Mouse (Mus musculus) limb, embryonic 14.5 days (tissue): ENCODE data around the gene Ets1. TPM values are rescaled to one million over a fixed set of nuclear protein-coding genes. Genes with fewer than 3 reads are reported as not detected.
A peak's percentile ranks its signal among the peaks of the same experiment; 100 is the strongest.

Source experiments
- ATAC-seq: fragments of 200-750 bp; cut with Nextera tagmentation; 2 replicates; pipeline ENCODE4 v1.8.0; 2017; ENCODE audit warnings: low read depth, moderate number of reproducible peaks, moderate TSS enrichment; ENCODE audit not compliant: low FRiP score
- DNase-seq: peaks from one replicate; pipeline ENCODE4 v3.0.0-alpha.2; 2015; ENCODE audit warnings: low spot score
- H3K27ac ChIP-seq: fragments of 300-500 bp; sonication (generic); replicated peaks from 2 replicates; pipeline ENCODE4 v1.5.1; 2014; ENCODE audit warnings: low read depth, mild to moderate bottlenecking, low read length, moderate library complexity, mixed read lengths
- H3K27me3 ChIP-seq: fragments of 300-500 bp; sonication (generic); 2 replicates; pipeline ENCODE4 v1.6.1; 2014; ENCODE audit warnings: low read length, mixed read lengths; ENCODE audit not compliant: control insufficient read depth, insufficient read depth
- H3K36me3 ChIP-seq: fragments of 300-500 bp; sonication (generic); 2 replicates; pipeline ENCODE4 v1.6.1; 2014; ENCODE audit warnings: mild to moderate bottlenecking, low read length, moderate library complexity, mixed read lengths; ENCODE audit not compliant: control insufficient read depth, insufficient read depth
- H3K4me1 ChIP-seq: fragments of 300-500 bp; sonication (generic); 2 replicates; pipeline ENCODE4 v1.6.1; 2014; ENCODE audit warnings: antibody characterized with exemption, low read length, mixed read lengths; ENCODE audit not compliant: control insufficient read depth, insufficient read depth
- H3K4me2 ChIP-seq: fragments of 300-500 bp; sonication (generic); replicated peaks from 2 replicates; pipeline ENCODE4 v1.6.1; 2014; ENCODE audit warnings: low read depth, mild to moderate bottlenecking, low read length, moderate library complexity; ENCODE audit not compliant: severe bottlenecking
- H3K4me3 ChIP-seq: fragments of 300-500 bp; sonication (generic); replicated peaks from 2 replicates; pipeline ENCODE4 v1.5.1; 2014; ENCODE audit warnings: low read length
- H3K9ac ChIP-seq: fragments of 300-500 bp; sonication (generic); 2 replicates; pipeline ENCODE4 v1.6.1; 2014; ENCODE audit warnings: mild to moderate bottlenecking, low read depth, low read length, moderate library complexity; ENCODE audit not compliant: severe bottlenecking
- H3K9me3 ChIP-seq: fragments of 300-500 bp; sonication (generic); 2 replicates; pipeline ENCODE4 v1.6.1; 2016; ENCODE audit warnings: low read length; ENCODE audit not compliant: control insufficient read depth
- POLR2A ChIP-seq: fragments of 200-500 bp; IDR thresholded peaks from 2 replicates; pipeline ENCODE4 v1.8.0; 2012; ENCODE audit warnings: inconsistent platforms, mild to moderate bottlenecking, moderate library complexity, borderline replicate concordance; ENCODE audit not compliant: insufficient read depth, insufficient read length; ENCODE audit errors: extremely low read depth
- WGBS: fragments of 180-500 bp; shearing (Covaris S2); extraction: QIAGEN DNeasy Blood & Tissue Kit; methylation state at CpG from one replicate; pipeline ENCODE4 v1.1.7; 2014; 5-methylcytosine and 5-hydroxymethylcytosine counted together
- polyA plus RNA-seq, 2 experiments: library from polyadenylated mRNA; depleted of rRNA in 1 of 2; stranded (reverse) in 1 of 2; unstranded in 1 of 2; fragments of >200 nt; fragmentation: Nextera tagmentation in 1 of 2; extraction: Ambion mirVana in 1 of 2; gene quantifications; 2 replicates each; pipeline versions ENCODE4 v1.2.1 to v1.2.3; 2012 to 2014

Ets1 gene
- polyA plus RNA-seq, 2 experiments = 21.3 to 34.3 TPM

GRCm38 (mm10) chr9:32715806-32716466 lies 79.9 kb downstream of the Ets1 start:
- TF ChIP-seq POLR2A = no peak
- ATAC-seq (no peak), DNase-seq (peak; percentile 70)
- Histone ChIP-seq H3K27me3 (no peaks in the 10 kb centered on the region), H3K4me3 (no peak overlapping the region), H3K27ac (no peak overlapping the region; the same call in 1 of the 2 replicates), H3K4me2 (no peak overlapping the region), H3K9me3 (no peaks in the 10 kb centered on the region), H3K36me3 (no peaks in the 10 kb centered on the region), H3K9ac (no peak overlapping the region), H3K4me1 (peaks cover 97% of the 10 kb centered on the region)
- WGBS = 63% methylated on average over 9 of the region's 9 CpGs

DNA sequence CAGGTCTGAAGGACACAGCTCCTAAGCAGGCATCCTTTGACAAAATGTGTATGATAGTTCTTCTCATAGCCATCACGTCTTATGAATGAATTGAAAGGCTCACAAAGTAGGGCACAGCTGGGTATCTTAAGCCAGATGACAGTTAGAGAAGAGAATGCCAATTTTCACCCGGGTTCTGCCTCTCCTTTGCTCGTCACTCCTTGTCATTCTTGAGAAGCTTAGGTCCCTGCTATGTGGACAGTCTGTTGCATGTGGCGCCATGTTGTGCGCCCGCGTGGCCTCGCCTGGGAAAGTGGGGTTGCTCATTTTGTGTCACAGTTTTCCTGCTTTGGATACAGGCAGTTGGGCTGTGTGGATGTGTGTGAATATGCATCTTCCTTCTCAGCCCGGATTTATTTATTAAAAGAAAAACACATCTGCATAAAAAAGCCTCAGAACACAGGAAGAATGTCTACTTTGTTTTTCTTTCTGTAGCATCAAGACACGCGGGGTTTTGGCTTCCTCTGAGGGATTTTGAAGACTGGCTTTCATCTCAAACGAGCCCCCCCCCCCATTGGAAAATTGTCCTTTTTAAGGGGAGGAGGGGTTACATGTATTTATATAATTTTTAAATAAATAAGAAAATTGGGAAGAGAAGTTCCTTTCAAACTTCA lies 81.4 kb downstream of the Ets1 start:
- Histone ChIP-seq H3K4me2 (no peak overlapping the region), H3K27ac (no peak overlapping the region), H3K27me3 (no peaks in the 10 kb centered on the region), H3K4me1 (peaks cover 96% of the 10 kb centered on the region), H3K9ac (no peak overlapping the region), H3K9me3 (no peaks in the 10 kb centered on the region), H3K36me3 (no peaks in the 10 kb centered on the region), H3K4me3 (no peak overlapping the region)
- DNase-seq (no peak), ATAC-seq (no peak)
- 76% methylated on average over 12 of the region's 12 CpGs for WGBS
- TF ChIP-seq POLR2A = no peak

GRCm38 (mm10) chr9:32717931-32718820 lies 82.2 kb downstream of the Ets1 start:
- TF ChIP-seq POLR2A = no peak
- WGBS = 40% methylated on average over 9 of the region's 9 CpGs
- Histone ChIP-seq H3K27me3 (no peaks in the 10 kb centered on the region), H3K9me3 (no peaks in the 10 kb centered on the region), H3K4me2 (no peak overlapping the region), H3K4me3 (no peak overlapping the region), H3K36me3 (no peaks in the 10 kb centered on the region), H3K9ac (no peak overlapping the region), H3K4me1 (peaks cover 89% of the 10 kb centered on the region), H3K27ac (0 out of 2 replicates have a peak overlapping the region, but pooled peaks have one; percentile 38)
- no peak for ATAC-seq
- DNase-seq = no peak

DNA sequence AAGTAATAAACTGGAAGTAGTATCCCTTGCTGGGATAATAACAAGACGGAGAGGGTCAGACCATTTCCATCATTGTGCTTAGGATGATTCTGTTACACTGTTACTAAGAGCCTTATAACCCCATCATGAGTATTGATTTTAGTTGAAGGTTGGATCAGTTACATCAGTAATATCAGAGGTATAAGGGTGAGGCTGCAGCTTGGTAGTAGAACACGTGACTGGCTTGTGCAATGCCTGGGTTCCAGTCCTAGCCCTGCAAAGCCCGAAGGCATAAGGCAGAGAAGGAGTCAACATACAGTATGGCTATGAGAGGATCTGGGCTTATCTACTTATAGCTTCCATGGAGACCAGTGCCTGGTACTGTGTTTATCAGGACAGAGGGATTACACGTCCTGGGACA lies 82.8 kb downstream of the Ets1 start:
- H3K27me3 ChIP-seq = no peaks in the 10 kb centered on the region
- TF ChIP-seq POLR2A = no peak
- H3K4me1 ChIP-seq = peaks cover 82% of the 10 kb centered on the region
- H3K27ac ChIP-seq = no peak overlapping the region
- H3K9me3 ChIP-seq = no peaks in the 10 kb centered on the region
- no peak overlapping the region for H3K9ac ChIP-seq
- 61% methylated on average over 4 of the region's 4 CpGs for WGBS
- no peak overlapping the region for H3K4me2 ChIP-seq
- H3K36me3 ChIP-seq = no peaks in the 10 kb centered on the region
- no peak for ATAC-seq
- DNase-seq = no peak
- no peak overlapping the region for H3K4me3 ChIP-seq

DNA sequence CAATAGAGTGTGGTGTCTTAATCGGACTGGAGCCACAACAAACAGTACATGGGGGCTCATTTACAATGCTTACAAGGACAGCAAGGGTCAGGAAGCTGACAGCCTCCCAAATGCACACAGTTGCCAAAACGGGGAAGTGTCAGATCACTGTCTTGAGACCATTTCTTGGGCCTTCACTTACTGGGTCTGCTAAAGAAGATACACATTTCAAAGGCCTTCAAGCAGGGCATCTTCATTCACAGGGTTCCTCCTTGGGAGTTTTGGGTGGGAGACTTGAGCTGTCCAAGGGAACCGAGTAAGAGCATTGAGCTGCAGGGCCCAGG lies 83.9 kb downstream of the Ets1 start:
- no peaks in the 10 kb centered on the region for H3K27me3 ChIP-seq
- peak overlapping the region; percentile 24 for H3K4me2 ChIP-seq
- ATAC-seq (no peak), DNase-seq (no peak)
- peak overlapping the region; percentile 79 for H3K27ac ChIP-seq
- no peaks in the 10 kb centered on the region for H3K9me3 ChIP-seq
- WGBS = 8% methylated on average over 3 of the region's 3 CpGs
- TF ChIP-seq POLR2A = no peak
- H3K36me3 ChIP-seq = no peaks in the 10 kb centered on the region
- no peak overlapping the region for H3K9ac ChIP-seq
- peaks cover 75% of the 10 kb centered on the region for H3K4me1 ChIP-seq
- H3K4me3 ChIP-seq = no peak overlapping the region
